Mouse (Mus musculus): ENCODE measurements around the gene Slc10a7. TPM values are rescaled to one million over a fixed set of nuclear protein-coding genes. Genes with fewer than 3 reads are reported as not detected.

Gene Slc10a7
- polyA plus RNA-seq, 1 experiment from 2014 or later = 14.2 TPM

- POLR2A ChIA-PET = no interaction called here
- CTCF ChIA-PET = interaction anchor here (1.0 kb wide), 1 partner anchor 34 kb away, joined by 3 read pairs; no protein-coding TSS in a partner anchor
- H3K27me3 ChIP-seq = no peaks in the 10 kb centered on the region
- in situ Hi-C loops (cut with MboI; ENCODE audit: low pct_unique_long_range_greater_than_20kb) = no loop called here
- DNase-seq (ENCODE audit: low read depth, low spot score) = no peak
- ATAC-seq = no peak
- TF ChIP-seq CTCF (IDR thresholded peaks at IDR 0.05) = no peak
These were observed 41.0 kb downstream of the Slc10a7 start for GRCm38 (mm10) chr8:78549971-78550751.

GRCm38 (mm10) chr8:78550752-78551134 is 41.6 kb downstream of the Slc10a7 start:
- in situ Hi-C loops (cut with MboI; ENCODE audit: low pct_unique_long_range_greater_than_20kb) = no loop called here
- ATAC-seq (no peak), DNase-seq (ENCODE audit: low read depth, low spot score) (no peak)
- no peaks in the 10 kb centered on the region for H3K27me3 ChIP-seq
- TF ChIP-seq CTCF (IDR thresholded peaks at IDR 0.05) = no peak
- POLR2A ChIA-PET = interaction anchor here (0.9 kb wide), 1 partner anchor 9 kb away, joined by 3 read pairs; no protein-coding TSS in a partner anchor
- CTCF ChIA-PET = interaction anchor here (1.0 kb wide), 1 partner anchor 33 kb away, joined by 3 read pairs; no protein-coding TSS in a partner anchor

GRCm38 (mm10) chr8:78555817-78556216 is 46.7 kb downstream of the Slc10a7 start:
- ATAC-seq (peak; percentile 91), DNase-seq (ENCODE audit: low read depth, low spot score) (peak; percentile 35)
- POLR2A ChIA-PET = no interaction called here
- CTCF ChIA-PET = interaction anchor here (1.7 kb wide), 1 partner anchor 11 kb away, joined by 5 read pairs; no protein-coding TSS in a partner anchor
- no peak for TF ChIP-seq CTCF (IDR thresholded peaks at IDR 0.05)
- no peaks in the 10 kb centered on the region for H3K27me3 ChIP-seq
- in situ Hi-C loops (cut with MboI; ENCODE audit: low pct_unique_long_range_greater_than_20kb) = no loop called here

GRCm38 (mm10) chr8:78556773-78557434 is 47.8 kb downstream of the Slc10a7 start:
- ATAC-seq (no peak), DNase-seq (ENCODE audit: low read depth, low spot score) (no peak)
- in situ Hi-C loops (cut with MboI; ENCODE audit: low pct_unique_long_range_greater_than_20kb) = no loop called here
- CTCF ChIA-PET = interaction anchor here (1.7 kb wide), 1 partner anchor 12 kb away, joined by 5 read pairs; no protein-coding TSS in a partner anchor
- H3K27me3 ChIP-seq = no peaks in the 10 kb centered on the region
- no peak for TF ChIP-seq CTCF (IDR thresholded peaks at IDR 0.05)
- POLR2A ChIA-PET = no interaction called here

- ATAC-seq = no peak
- TF ChIP-seq CTCF (IDR thresholded peaks at IDR 0.05) = peak; percentile 40
- in situ Hi-C loops (cut with MboI; ENCODE audit: low pct_unique_long_range_greater_than_20kb) = no loop called here
- DNase-seq (ENCODE audit: low read depth, low spot score) = no peak
- no peaks in the 10 kb centered on the region for H3K27me3 ChIP-seq
- CTCF ChIA-PET = no interaction called here
- POLR2A ChIA-PET = interaction anchor here (1.5 kb wide), 1 partner anchor 12 kb away, joined by 3 read pairs; no protein-coding TSS in a partner anchor
These were observed 52.5 kb downstream of the Slc10a7 start for GRCm38 (mm10) chr8:78561620-78562019.

- TF ChIP-seq CTCF (IDR thresholded peaks at IDR 0.05) = no peak
- ChIA-PET CTCF (interaction anchor here (0.7 to 1.3 kb wide), 3 partner anchors 21 to 178 kb away, joined by 3 to 4 read pairs (median 4); no protein-coding TSS in a partner anchor), POLR2A (no interaction called here)
- no peak for ATAC-seq
- no peak for DNase-seq (ENCODE audit: low read depth, low spot score)
- in situ Hi-C loops (cut with MboI; ENCODE audit: low pct_unique_long_range_greater_than_20kb) = no loop called here
- H3K27me3 ChIP-seq = no peaks in the 10 kb centered on the region
These were observed 54.4 kb downstream of the Slc10a7 start for GRCm38 (mm10) chr8:78563466-78564058.

GRCm38 (mm10) chr8:78564200-78564599 is 55.1 kb downstream of the Slc10a7 start:
- CTCF ChIA-PET = interaction anchor here (0.8 to 1.3 kb wide), 3 partner anchors 10 to 177 kb away, joined by 3 to 4 read pairs (median 4); no protein-coding TSS in a partner anchor
- DNase-seq (ENCODE audit: low read depth, low spot score) (no peak), ATAC-seq (no peak)
- in situ Hi-C loops (cut with MboI; ENCODE audit: low pct_unique_long_range_greater_than_20kb) = no loop called here
- H3K27me3 ChIP-seq = no peaks in the 10 kb centered on the region
- TF ChIP-seq CTCF (IDR thresholded peaks at IDR 0.05) = no peak
- POLR2A ChIA-PET = no interaction called here

- POLR2A ChIA-PET = interaction anchor here (0.6 kb wide), 1 partner anchor 16 kb away, joined by 3 read pairs; no protein-coding TSS in a partner anchor
- CTCF ChIA-PET = interaction anchor here (1.5 kb wide), 1 partner anchor 9 kb away, joined by 3 read pairs; no protein-coding TSS in a partner anchor
- in situ Hi-C loops (cut with MboI; ENCODE audit: low pct_unique_long_range_greater_than_20kb) = no loop called here
- DNase-seq (ENCODE audit: low read depth, low spot score) = no peak
- no peak for TF ChIP-seq CTCF (IDR thresholded peaks at IDR 0.05)
- no peak for ATAC-seq
- no peaks in the 10 kb centered on the region for H3K27me3 ChIP-seq
These were observed 59.0 kb downstream of the Slc10a7 start for GRCm38 (mm10) chr8:78568196-78568595.

- CTCF ChIA-PET = interaction anchor here (1.4 to 1.6 kb wide), 2 partner anchors 9 to 11 kb away, joined by 3 to 4 read pairs; no protein-coding TSS in a partner anchor
- in situ Hi-C loops (cut with MboI; ENCODE audit: low pct_unique_long_range_greater_than_20kb) = no loop called here
- no peak for TF ChIP-seq CTCF (IDR thresholded peaks at IDR 0.05)
- no peaks in the 10 kb centered on the region for H3K27me3 ChIP-seq
- POLR2A ChIA-PET = no interaction called here
- DNase-seq (ENCODE audit: low read depth, low spot score) = no peak
- no peak for ATAC-seq
These were observed 62.4 kb downstream of the Slc10a7 start for GRCm38 (mm10) chr8:78571528-78571927.

- no peak for DNase-seq (ENCODE audit: low read depth, low spot score)
- ATAC-seq = no peak
- CTCF ChIA-PET = no interaction called here
- POLR2A ChIA-PET = interaction anchor here (1.4 kb wide), 1 partner anchor 13 kb away, joined by 3 read pairs; no protein-coding TSS in a partner anchor
- no peaks in the 10 kb centered on the region for H3K27me3 ChIP-seq
- in situ Hi-C loops (cut with MboI; ENCODE audit: low pct_unique_long_range_greater_than_20kb) = no loop called here
- no peak for TF ChIP-seq CTCF (IDR thresholded peaks at IDR 0.05)
These were observed 65.1 kb downstream of the Slc10a7 start for GRCm38 (mm10) chr8:78574207-78574606.

All from Patski (cell line).